Mouse (Mus musculus): ENCODE results near the gene Stam2. TPM values are rescaled to one million over a fixed set of nuclear protein-coding genes. Genes with fewer than 3 reads are reported as not detected.

The Stam2 gene
- total and polyA plus RNA-seq, 3 experiments = 9.3 to 20.5 (median 16.5) TPM

DNA sequence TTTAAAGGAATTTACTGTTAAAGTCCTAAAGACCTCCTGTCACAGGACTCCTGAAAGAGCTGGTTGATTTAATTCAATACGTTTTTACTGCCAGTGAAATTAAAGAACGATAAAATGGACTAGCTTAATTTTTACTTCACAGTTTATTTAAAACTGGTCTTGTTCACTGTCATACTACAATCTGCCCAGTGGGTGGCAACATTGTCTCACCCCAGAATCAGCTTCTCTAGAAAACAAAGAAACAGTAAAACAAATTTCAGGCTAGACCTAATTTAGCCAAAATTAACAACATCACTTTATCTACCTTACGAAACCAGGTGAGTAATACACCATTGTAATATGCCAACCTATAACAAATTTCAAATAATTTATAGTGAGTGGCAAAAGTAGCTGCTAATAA is 14.6 kb upstream of the Stam2 start:
- Histone ChIP-seq H3K9ac (ENCODE audit: insufficient read depth, low read depth) (no peak overlapping the region), H3K4me3 (replicated peaks in 1 of 3; ENCODE audit: low read depth in 2 of 3, low read length in 2 of 3, poor library complexity in 1 of 3) (no peak overlapping the region), H3K9me3 (replicated peaks; ENCODE audit: low read length) (no peaks in the 10 kb centered on the region), H3K4me2 (ENCODE audit: insufficient read depth, low read depth, poor library complexity, severe bottlenecking) (no peak overlapping the region), H3K4me1 (ENCODE audit: control insufficient read depth in 1 of 2, insufficient read depth in 2 of 2) (no peaks in the 10 kb centered on the region; a peak in 1 of 4 replicates), H3K79me2 (replicated peaks; ENCODE audit: control insufficient read depth, extremely low read depth, insufficient read depth, poor library complexity, severe bottlenecking) (no peaks in the 10 kb centered on the region), H3K27ac (ENCODE audit: insufficient read depth, low read depth) (no peak overlapping the region), H3K36me3 (replicated peaks in 1 of 2; ENCODE audit: control insufficient read depth in 1 of 2, insufficient read depth in 1 of 2, low read length in 1 of 2) (no peaks in the 10 kb centered on the region), H3K27me3 (replicated peaks) (no peaks in the 10 kb centered on the region)
- TF ChIP-seq CTCF (conservative IDR thresholded peaks at IDR 0.05 in 1 of 2, IDR thresholded peaks at IDR 0.05 in 1 of 2; ENCODE audit: low read depth in 2 of 2, low read length in 2 of 2) = peak in 1 of 2 experiments; percentile 90; a peak in 3 of 4 replicates
- peak; percentile 98 for TF ChIP-seq RAD21 (IDR thresholded peaks at IDR 0.05; ENCODE audit: low read depth, low read length)
- TF ChIP-seq ZKSCAN1 (IDR thresholded peaks at IDR 0.05; ENCODE audit: borderline replicate concordance, low read depth, low read length) = no peak
- TF ChIP-seq ZC3H11A (IDR thresholded peaks at IDR 0.05; ENCODE audit: low read depth, low read length) = peak; percentile 58; the same call in 1 of the 2 replicates
- peak; percentile 80 for TF ChIP-seq SMC3 (IDR thresholded peaks at IDR 0.05; ENCODE audit: low read depth, low read length)
- in situ Hi-C loops (cut with MboI; ENCODE audit: low pct_ligation_motif_present, low pct_unique_long_range_greater_than_20kb, low sequenced_read_pairs) = loop anchor here (10.0 to 25.0 kb wide), 2 partner anchors 181 to 368 kb away; no protein-coding TSS in a partner anchor
- dilution Hi-C loops (cut with MboI; ENCODE audit: extremely low pct_ligation_motif_present, extremely low pct_unique_long_range_greater_than_20kb, low sequenced_read_pairs) = no loop called here
- peak; percentile 44 for DNase-seq (ENCODE audit: extremely low read depth)

GRCm38 (mm10) chr2:52753573-52754317 is 11.7 kb upstream of the Stam2 start:
- no peaks in the 10 kb centered on the region for H3K79me2 ChIP-seq (replicated peaks; ENCODE audit: control insufficient read depth, extremely low read depth, insufficient read depth, poor library complexity, severe bottlenecking)
- H3K9ac ChIP-seq (ENCODE audit: insufficient read depth, low read depth) = no peak overlapping the region
- no peak overlapping the region for H3K27ac ChIP-seq (ENCODE audit: insufficient read depth, low read depth)
- no peaks in the 10 kb centered on the region for H3K9me3 ChIP-seq (replicated peaks; ENCODE audit: low read length)
- H3K4me3 ChIP-seq (replicated peaks in 1 of 3; ENCODE audit: low read depth in 2 of 3, low read length in 2 of 3, poor library complexity in 1 of 3) = no peak overlapping the region
- H3K27me3 ChIP-seq (replicated peaks) = no peaks in the 10 kb centered on the region
- no peak for DNase-seq (ENCODE audit: extremely low read depth)
- in situ Hi-C loops (cut with MboI; ENCODE audit: low pct_ligation_motif_present, low pct_unique_long_range_greater_than_20kb, low sequenced_read_pairs) = loop anchor here (10.0 to 25.0 kb wide), 2 partner anchors 184 to 371 kb away; no protein-coding TSS in a partner anchor
- dilution Hi-C loops (cut with MboI; ENCODE audit: extremely low pct_ligation_motif_present, extremely low pct_unique_long_range_greater_than_20kb, low sequenced_read_pairs) = no loop called here
- TF ChIP-seq POLR2AphosphoS2 (IDR thresholded peaks at IDR 0.05; ENCODE audit: low read depth, low read length) (no peak), ETS1 (conservative IDR thresholded peaks at IDR 0.05; ENCODE audit: low read depth, low read length) (no peak), BHLHE40 (IDR thresholded peaks at IDR 0.05; ENCODE audit: low read depth, low read length) (no peak), USF1 (IDR thresholded peaks at IDR 0.05; ENCODE audit: low read depth, low read length) (no peak), TBP (conservative IDR thresholded peaks at IDR 0.05; ENCODE audit: low read depth, low read length) (no peak), MAFK (IDR thresholded peaks at IDR 0.05; ENCODE audit: insufficient replicate concordance, low read length) (no peak), MXI1 (IDR thresholded peaks at IDR 0.05; ENCODE audit: low read depth, low read length) (no peak), JUN (IDR thresholded peaks at IDR 0.05; ENCODE audit: insufficient read depth, low read depth, low read length) (no peak), GABPA (IDR thresholded peaks at IDR 0.05; ENCODE audit: insufficient replicate concordance, low read depth, low read length) (no peak), MEF2A (IDR thresholded peaks at IDR 0.05; ENCODE audit: borderline replicate concordance, low read depth, low read length) (no peak), MAZ (IDR thresholded peaks at IDR 0.05; ENCODE audit: low read depth, low read length) (no peak), CHD1 (IDR thresholded peaks at IDR 0.05; ENCODE audit: low read depth, low read length) (no peak)
- no peaks in the 10 kb centered on the region for H3K36me3 ChIP-seq (replicated peaks in 1 of 2; ENCODE audit: control insufficient read depth in 1 of 2, insufficient read depth in 1 of 2, low read length in 1 of 2)
- H3K4me1 ChIP-seq (ENCODE audit: control insufficient read depth in 1 of 2, insufficient read depth in 2 of 2) = no peaks in the 10 kb centered on the region; a peak in 1 of 4 replicates
- H3K4me2 ChIP-seq (ENCODE audit: insufficient read depth, low read depth, poor library complexity, severe bottlenecking) = no peak overlapping the region
